Mouse (Mus musculus) lung, postnatal 25 days (tissue): ENCODE results near the gene Neil1.

Experiments used
- DNase-seq: peaks from one replicate; pipeline ENCODE4 v3.0.0; 2022; ENCODE audit warnings: low spot score

Neil1 gene

DNA sequence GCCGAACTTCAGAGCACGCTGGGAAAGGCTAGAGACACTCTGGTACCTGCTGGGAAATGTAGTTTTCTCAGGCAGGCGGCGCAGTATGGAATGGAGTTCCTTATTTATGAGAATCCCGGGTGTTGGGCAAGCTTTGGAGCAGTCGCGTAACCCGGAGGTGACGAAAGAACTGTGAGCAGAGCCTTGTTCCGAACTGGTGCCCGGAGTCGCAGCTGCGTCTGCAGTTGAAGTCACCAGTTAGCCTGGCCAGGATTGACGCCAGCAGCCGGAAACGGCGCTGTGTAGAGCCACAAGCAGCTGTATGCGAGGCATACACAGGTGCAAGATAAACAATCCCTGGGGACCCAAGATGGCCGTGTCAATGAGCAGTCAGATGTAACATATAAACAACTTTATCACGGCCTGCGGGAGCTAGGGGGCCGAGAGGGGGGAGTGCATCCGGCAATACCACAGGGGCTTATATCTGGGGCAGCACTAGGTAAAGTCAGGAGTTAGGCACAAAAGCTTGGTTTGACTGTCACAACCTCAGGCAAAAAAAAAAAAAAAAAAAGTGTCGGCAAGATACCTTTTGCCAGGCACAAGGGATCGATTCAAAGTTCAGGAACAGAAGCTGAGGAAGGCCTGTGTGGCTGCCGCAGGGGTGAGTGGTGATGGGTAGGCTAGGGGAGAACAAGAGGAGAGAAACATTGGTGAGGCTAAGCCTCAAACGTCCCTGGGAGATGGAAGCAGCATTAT is at the start of gene Neil1:
Neil1 (minus strand) TSS at position 162 of the 735 bp plus-strand sequence.
- DNase-seq = peak; percentile 94

DNA sequence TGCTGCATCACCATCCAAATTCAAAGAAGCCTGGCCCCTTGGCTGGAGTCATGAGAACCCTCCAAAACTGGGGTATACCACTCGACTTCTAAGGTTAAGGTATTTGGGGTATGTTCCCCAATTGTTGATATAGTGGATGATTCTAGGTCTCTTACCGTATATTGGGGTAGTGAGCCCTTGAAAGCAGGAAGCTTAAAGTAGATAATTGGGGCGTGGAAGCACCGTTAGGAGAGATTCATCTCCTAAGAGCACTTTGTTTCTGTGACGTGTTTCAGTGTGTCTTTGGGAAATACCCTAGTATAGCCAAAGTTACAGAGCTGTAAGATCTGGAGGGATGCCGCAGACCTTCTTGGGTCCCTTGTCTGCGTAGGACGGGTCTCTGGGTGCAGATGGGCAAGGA is 49.3 kb upstream of the Neil1 start:
- no peak for DNase-seq

DNA sequence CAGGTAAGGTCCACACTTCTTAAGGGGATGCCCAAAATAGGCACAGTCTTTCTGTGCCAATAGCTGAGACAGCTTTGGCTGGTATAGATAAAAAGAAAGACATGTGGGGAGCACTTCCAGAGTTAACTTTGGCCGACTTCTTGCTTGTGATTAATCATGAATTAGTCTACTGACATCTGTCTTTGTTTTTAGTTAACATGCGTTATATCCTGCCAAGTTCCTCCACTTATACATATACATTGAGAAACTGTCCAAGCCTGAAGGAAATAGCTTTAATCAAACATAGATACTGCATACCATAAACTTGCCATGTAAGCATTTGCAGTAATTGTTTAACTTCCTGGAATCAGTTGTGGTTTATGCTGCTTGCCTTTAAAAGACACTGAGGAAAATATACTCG is 48.6 kb upstream of the Neil1 start:
- no peak for DNase-seq

GRCm38 (mm10) chr9:57168411-57168810 is 20.3 kb upstream of the Neil1 start:
- DNase-seq = no peak

DNA sequence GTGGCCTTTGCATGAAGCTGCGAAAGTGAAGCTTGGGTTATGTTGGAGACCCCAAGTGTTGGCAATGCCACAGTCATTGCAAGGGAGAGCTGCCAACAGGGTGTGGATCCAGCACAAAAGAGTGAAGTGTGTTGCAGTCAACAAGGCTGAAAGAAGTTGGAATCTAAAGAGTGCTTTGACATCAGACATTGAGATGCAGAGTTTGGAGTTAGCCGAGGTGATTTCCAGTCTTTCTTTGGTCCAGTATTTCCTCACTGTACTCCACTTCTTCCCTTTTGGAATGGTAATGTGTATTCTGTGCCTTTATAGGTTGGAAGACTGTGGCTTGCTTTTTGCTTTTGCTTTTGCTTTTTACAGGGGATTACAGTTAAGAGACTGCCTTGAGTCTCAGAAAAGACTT is 18.1 kb upstream of the Neil1 start:
- DNase-seq = no peak

- DNase-seq = no peak
These were observed 15.0 kb upstream of the Neil1 start for GRCm38 (mm10) chr9:57163137-57163536.

GRCm38 (mm10) chr9:57162496-57162895 is 14.4 kb upstream of the Neil1 start:
- peak; percentile 14 for DNase-seq

GRCm38 (mm10) chr9:57158506-57158905 is 10.4 kb upstream of the Neil1 start:
- DNase-seq = no peak

DNA sequence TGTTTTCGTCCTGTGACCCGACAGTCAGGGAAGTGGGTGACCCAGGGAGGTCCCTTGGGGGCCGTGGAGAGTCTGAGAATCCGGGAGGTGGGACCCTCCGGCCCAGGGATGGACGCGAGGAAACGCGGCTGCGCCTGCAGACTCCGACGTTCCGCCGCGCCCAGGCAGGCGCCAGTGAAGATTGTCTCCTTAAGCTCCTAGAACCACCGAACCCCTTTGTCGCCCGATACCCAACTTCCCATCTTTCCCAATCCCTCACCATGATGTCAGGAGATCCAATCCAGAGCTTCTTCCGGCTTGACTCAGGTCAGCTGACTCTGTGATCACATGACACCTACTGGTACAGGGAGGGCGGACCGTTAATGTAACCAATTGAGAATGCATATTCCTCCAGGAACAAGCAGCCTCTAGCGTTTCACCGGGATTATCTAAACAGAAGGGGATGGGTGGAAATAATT is 9.9 kb upstream of the Neil1 start, which contains the start of gene Commd4:
Commd4 (minus strand) TSS at position 319 of the 458 bp plus-strand sequence.
- DNase-seq = peak; percentile 96

DNA sequence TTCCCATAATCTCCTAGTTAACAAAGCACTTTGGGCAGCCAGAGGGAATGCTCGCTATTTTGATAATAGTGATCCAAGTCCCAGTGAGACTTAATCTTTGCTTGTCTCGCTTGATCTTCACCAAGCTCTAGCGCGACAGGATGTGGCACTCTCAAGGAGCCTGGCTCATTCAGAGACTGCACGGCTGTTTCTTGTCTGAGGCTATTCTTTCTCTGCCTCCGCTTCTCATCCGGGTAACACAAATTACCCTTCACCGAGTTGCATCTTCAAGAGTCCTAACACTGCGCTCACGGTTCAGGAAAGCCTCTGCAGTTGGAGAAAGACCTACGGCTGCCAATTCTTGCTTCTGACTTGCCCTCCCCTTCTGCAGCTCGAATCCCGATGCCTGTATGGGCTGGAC is 9.4 kb upstream of the Neil1 start:
- DNase-seq = no peak

- no peak for DNase-seq
These were observed 8.7 kb upstream of the Neil1 start for GRCm38 (mm10) chr9:57156823-57157222.

- DNase-seq = no peak
These were observed 8.3 kb upstream of the Neil1 start for GRCm38 (mm10) chr9:57156383-57156782.

GRCm38 (mm10) chr9:57152331-57152730 is 4.2 kb upstream of the Neil1 start:
- DNase-seq = no peak

DNA sequence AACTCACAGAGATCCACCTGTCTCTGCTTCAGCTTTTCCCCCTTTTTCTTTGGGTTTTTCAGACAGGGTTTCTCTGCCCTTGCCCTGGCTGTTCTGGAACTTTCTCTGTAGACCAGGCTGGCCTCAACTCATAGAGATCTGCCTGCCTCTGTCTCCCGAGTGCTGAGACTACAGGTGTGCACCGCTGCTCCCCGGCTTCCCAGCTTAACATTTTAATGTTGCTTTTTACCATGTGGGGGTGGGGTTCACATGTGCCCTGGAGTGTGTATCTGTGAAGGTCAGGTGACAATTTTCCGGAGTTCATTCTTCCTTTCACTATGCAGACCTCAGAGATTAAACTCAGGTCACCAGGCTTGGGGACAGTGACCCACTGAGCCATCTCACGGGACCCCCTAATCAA is 2.1 kb upstream of the Neil1 start:
- no peak for DNase-seq

GRCm38 (mm10) chr9:57149021-57149420 is 916 bp upstream of the Neil1 start:
- no peak for DNase-seq

- no peak for DNase-seq
These were observed 631 bp downstream of the Neil1 start for GRCm38 (mm10) chr9:57147205-57148143.

DNA sequence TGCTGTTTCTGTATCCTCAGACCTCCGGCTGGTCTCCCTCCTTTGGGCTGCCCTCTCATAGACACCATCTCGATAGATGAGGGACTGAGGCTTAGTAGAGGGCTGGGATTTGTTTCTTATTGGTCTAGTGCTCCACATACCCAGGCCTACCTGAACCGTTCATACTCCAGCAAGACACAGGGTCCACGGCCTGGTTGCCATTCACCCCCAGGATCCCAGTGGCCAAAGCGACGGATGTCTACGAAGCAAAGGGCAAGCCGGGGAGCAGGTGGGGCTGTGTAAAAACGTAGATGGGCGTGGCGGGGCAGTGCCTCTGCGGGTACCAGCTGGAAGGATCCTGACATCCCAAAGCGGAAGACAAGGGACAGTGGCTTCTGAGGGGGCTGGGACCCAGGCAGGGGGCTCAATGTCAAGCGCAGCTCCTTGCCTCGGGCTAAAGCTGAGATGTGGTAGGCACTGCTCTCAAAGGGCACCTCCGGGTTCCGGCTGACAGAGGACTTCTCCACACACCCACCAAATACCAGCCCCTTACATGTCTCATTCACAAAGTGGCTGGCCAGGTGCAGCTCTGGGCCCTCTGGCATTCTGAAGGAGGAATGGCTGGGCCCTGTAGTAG is 1.5 kb downstream of the Neil1 start:
- no peak for DNase-seq

DNA sequence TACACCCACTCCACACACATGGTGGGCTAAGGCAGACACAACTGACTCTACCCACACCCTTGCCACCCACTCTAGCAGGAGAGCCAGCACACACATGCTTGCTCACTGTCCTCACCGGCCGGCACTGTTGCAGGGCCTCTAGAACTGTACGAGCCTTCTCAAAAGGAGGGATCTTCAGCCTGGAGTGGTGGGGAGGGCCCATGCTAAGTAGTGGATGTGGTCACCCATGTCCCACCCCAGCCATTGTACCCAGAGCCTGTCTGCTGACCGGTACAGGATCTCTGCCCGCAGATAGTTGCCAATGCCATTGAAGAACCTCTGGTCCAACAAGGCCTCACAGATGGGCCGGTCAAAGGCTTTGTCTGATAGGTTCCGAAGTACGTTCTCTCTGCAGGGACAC is 3.3 kb downstream of the Neil1 start:
- DNase-seq = no peak

DNA sequence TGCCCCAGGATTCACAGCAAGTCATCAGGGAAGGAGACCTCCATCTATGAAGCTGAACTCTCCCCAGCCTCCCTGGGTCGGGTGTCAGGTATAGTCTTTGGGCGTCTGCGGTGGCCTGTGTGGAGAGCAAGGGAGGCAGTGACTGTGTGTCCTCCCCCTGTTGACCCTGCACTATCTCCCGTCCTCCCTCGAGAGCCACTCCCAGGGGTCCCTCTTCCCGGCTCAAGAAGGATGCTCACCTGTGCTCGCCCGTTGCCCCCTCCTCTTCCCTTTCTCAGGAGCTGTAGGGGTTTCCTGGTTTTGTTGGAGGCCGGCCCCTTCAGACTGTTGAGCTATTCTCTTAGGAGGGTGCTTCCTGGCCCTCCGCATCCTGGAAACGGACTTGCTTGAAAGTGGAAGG is 4.9 kb downstream of the Neil1 start:
- DNase-seq = no peak

DNA sequence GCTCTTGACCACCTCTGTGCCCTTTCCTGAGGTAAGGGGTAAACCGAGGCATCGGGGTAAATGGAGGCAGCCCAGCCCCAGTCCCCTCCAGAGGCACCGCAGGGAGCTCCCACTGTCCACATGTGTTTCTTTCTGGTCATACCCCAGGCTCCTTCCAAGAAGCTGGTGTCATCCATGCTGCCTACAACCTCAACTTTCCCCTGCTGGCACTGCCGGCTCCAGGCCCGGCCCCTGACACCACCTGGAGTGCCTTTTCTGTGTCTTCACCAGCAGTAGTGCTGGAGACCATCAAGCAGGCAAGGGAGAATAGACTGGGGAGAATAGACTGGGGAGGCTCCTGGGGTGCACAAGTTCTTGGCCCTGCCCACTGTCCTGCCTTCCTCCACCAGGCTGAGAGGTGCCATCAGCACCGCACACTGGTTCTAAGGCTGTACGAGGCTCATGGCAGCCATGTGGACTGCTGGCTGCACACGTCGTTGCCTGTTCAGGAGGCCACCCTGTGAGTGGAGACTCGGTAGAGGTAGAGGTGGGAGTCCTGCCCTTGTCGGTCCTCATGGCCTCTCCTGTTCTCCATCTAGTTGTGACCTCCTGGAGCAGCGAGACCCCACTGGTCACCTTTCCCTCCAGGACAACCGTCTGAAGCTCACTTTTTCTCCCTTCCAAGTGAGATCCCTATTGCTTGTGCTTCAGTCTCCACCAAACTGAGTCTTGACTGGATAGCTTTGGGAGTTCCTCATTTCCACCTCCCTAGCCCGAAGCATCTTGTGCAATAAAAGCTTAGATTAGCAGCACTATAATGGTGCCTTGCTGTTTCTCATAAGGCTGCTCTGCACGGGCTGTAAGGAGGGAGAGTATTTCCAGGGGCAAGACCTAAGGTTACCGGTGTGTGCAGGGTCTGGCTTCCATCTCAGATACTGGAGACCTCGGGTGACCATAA is 6.4 kb downstream of the Neil1 start:
- DNase-seq = no peak

GRCm38 (mm10) chr9:57139571-57139970 is 8.5 kb downstream of the Neil1 start:
- DNase-seq = no peak
